Mouse (Mus musculus): ENCODE data around the gene Pde4c.

Gene Pde4c

GRCm38 (mm10) chr8:70723486-70724210, at the start of gene Pde4c:
Gene Pde4c (plus strand): TSS chr8:70723720.
- DNase-seq (ENCODE audit: low spot score in 2 of 2): no peak

GRCm38 (mm10) chr8:70674109-70674508, 49.4 kb upstream of the Pde4c start:
- no peak for DNase-seq (ENCODE audit: low spot score in 2 of 2)

GRCm38 (mm10) chr8:70674716-70675115, 48.8 kb upstream of the Pde4c start:
- DNase-seq (ENCODE audit: low spot score in 2 of 2): no peak

- DNase-seq (ENCODE audit: low spot score in 2 of 2): no peak
These were observed 48.2 kb upstream of the Pde4c start for GRCm38 (mm10) chr8:70675336-70675735.

GRCm38 (mm10) chr8:70677451-70678080, 46.0 kb upstream of the Pde4c start:
- no peak for DNase-seq (ENCODE audit: low spot score in 2 of 2)

GRCm38 (mm10) chr8:70678679-70679078, 44.8 kb upstream of the Pde4c start:
- DNase-seq (ENCODE audit: low spot score in 2 of 2): no peak

GRCm38 (mm10) chr8:70679404-70679803, 44.1 kb upstream of the Pde4c start:
- DNase-seq (ENCODE audit: low spot score in 2 of 2): no peak

- DNase-seq (ENCODE audit: low spot score in 2 of 2): no peak
These were observed 43.5 kb upstream of the Pde4c start for GRCm38 (mm10) chr8:70680039-70680438.

- DNase-seq (ENCODE audit: low spot score in 2 of 2): no peak
These were observed 42.1 kb upstream of the Pde4c start for GRCm38 (mm10) chr8:70681410-70681809.

- peak; percentile 67 to 79 for DNase-seq (ENCODE audit: low spot score in 2 of 2)
These were observed 41.3 kb upstream of the Pde4c start for GRCm38 (mm10) chr8:70682193-70682592.

GRCm38 (mm10) chr8:70682692-70683091, 40.8 kb upstream of the Pde4c start:
- DNase-seq (ENCODE audit: low spot score in 2 of 2): no peak

- DNase-seq (ENCODE audit: low spot score in 2 of 2): no peak
These were observed 39.2 kb upstream of the Pde4c start for GRCm38 (mm10) chr8:70684291-70684690.

GRCm38 (mm10) chr8:70687576-70687975, 35.9 kb upstream of the Pde4c start:
- DNase-seq (ENCODE audit: low spot score in 2 of 2): peak; percentile 74 to 75

GRCm38 (mm10) chr8:70688136-70688535, 35.4 kb upstream of the Pde4c start:
- DNase-seq (ENCODE audit: low spot score in 2 of 2): no peak

- DNase-seq (ENCODE audit: low spot score in 2 of 2): no peak
These were observed 33.6 kb upstream of the Pde4c start for GRCm38 (mm10) chr8:70689892-70690390.

GRCm38 (mm10) chr8:70691230-70691629, 32.3 kb upstream of the Pde4c start:
- no peak for DNase-seq (ENCODE audit: low spot score in 2 of 2)

- no peak for DNase-seq (ENCODE audit: low spot score in 2 of 2)
These were observed 31.7 kb upstream of the Pde4c start for GRCm38 (mm10) chr8:70691727-70692231.

- no peak for DNase-seq (ENCODE audit: low spot score in 2 of 2)
These were observed 29.9 kb upstream of the Pde4c start for GRCm38 (mm10) chr8:70693636-70694035.

- DNase-seq (ENCODE audit: low spot score in 2 of 2): peak in 1 of 2 experiments; percentile 61
These were observed 28.1 kb upstream of the Pde4c start for GRCm38 (mm10) chr8:70695318-70696018.

GRCm38 (mm10) chr8:70696019-70696885, 27.3 kb upstream of the Pde4c start:
- peak; percentile 76 to 77 for DNase-seq (ENCODE audit: low spot score in 2 of 2)

GRCm38 (mm10) chr8:70696946-70697345, 26.6 kb upstream of the Pde4c start:
- DNase-seq (ENCODE audit: low spot score in 2 of 2): no peak
